ENCODE assay signal across 8 mouse cellular contexts in the genomic region with DNA sequence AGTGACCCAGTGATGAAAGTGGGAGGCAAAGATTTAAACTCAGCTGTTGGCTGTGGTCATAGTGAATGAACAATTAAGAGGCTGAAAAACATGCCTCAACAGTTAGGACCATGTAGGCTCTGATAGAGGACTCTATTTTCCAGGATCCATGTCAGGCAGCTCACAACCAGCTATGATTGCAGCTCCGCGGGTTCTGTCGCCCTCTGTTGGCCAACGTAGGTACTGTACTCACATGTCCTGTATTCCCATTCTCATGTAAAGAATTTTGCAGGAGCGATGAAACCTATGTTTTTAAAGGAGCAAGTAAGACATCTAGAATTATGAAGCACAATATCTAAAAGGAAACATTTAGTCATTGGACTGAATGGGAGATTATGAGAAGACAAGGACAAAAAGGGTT.
A peak's percentile ranks its signal among the peaks of the same experiment; 100 is the strongest.
DNase-seq lines count a peak whose midpoint lies in the region; ATAC-seq and TF ChIP-seq lines count a peak whose summit lies in the region.

No protein-coding gene starts in this region.

- ATAC-seq in midbrain, postnatal 0 days (ENCODE audit: low FRiP score), result no peak
- no peak for ATAC-seq in erythroblast, adult 5-6 weeks (replicated peaks; ENCODE audit: low FRiP score, poor library complexity, severe bottlenecking)

- no peaks in the 10 kb centered on the region for H3K9me3 ChIP-seq in midbrain, postnatal 0 days (ENCODE audit: low read length)

- no peak for TF ChIP-seq CTCF in thymus, adult 2 months (IDR thresholded peaks at IDR 0.05; ENCODE audit: borderline replicate concordance, control insufficient read depth, extremely low read depth, insufficient read depth, low read length, poor library complexity)
- peak; percentile 57 for TF ChIP-seq CTCF in midbrain, postnatal 0 days (IDR thresholded peaks at IDR 0.05)

- peak; percentile 18 to 26 for DNase-seq in heart, postnatal 10 days
- no peak for DNase-seq in heart, postnatal 25 days (ENCODE audit: low spot score)
- peak; percentile 2 for DNase-seq in thymus, postnatal 14 days
- DNase-seq in thymus, adult 2 months, result no peak
- peak; percentile 25 for DNase-seq in cerebellum, adult 8-10 months
- DNase-seq in kidney, adult 9 months, result peak; percentile 26
- peak; percentile 5 for DNase-seq in midbrain, postnatal 0 days (ENCODE audit: low spot score)

- H3K4me1 ChIP-seq in thymus, adult 2 months (replicated peaks; ENCODE audit: control insufficient read depth, insufficient read depth, low read length), result no peaks in the 10 kb centered on the region
- no peaks in the 10 kb centered on the region for H3K4me1 ChIP-seq in midbrain, postnatal 0 days (ENCODE audit: insufficient read depth, low read length)

- H3K4me2 ChIP-seq in midbrain, postnatal 0 days (ENCODE audit: low read depth, low read length, poor library complexity, severe bottlenecking), result no peak overlapping the region

- WGBS in thymus, adult 2 months, result 13% methylated on average over 5 of the region's 5 CpGs
- WGBS in midbrain, postnatal 0 days, result 17% methylated on average over 5 of the region's 5 CpGs

- H3K27me3 ChIP-seq in thymus, adult 2 months (ENCODE audit: control insufficient read depth, insufficient read depth, low read length), result no peaks in the 10 kb centered on the region
- H3K27me3 ChIP-seq in midbrain, postnatal 0 days (ENCODE audit: insufficient read depth, low read length), result no peaks in the 10 kb centered on the region

- no peak overlapping the region for H3K4me3 ChIP-seq in thymus, adult 2 months (ENCODE audit: control insufficient read depth, insufficient read depth, low read length)
- no peak overlapping the region for H3K4me3 ChIP-seq in midbrain, postnatal 0 days (ENCODE audit: low read depth, low read length)

- H3K36me3 ChIP-seq in thymus, adult 2 months (ENCODE audit: control insufficient read depth, insufficient read depth, low read length), result no peaks in the 10 kb centered on the region
- no peaks in the 10 kb centered on the region for H3K36me3 ChIP-seq in midbrain, postnatal 0 days (ENCODE audit: insufficient read depth, low read length)

- intact Hi-C loops in heart, postnatal 10 days (cut with DNase I), result no loop called here
- intact Hi-C loops in heart, postnatal 25 days (cut with DNase I), result no loop called here

- TF ChIP-seq POLR2A in thymus, adult 2 months (IDR thresholded peaks at IDR 0.05; ENCODE audit: control insufficient read depth, extremely low read depth, insufficient read depth, low read length, poor library complexity), result no peak

- no peak overlapping the region for H3K27ac ChIP-seq in thymus, adult 2 months (ENCODE audit: control insufficient read depth, insufficient read depth, low read length)
- H3K27ac ChIP-seq in midbrain, postnatal 0 days (ENCODE audit: low read depth, low read length), result no peak overlapping the region

- H3K9ac ChIP-seq in midbrain, postnatal 0 days (replicated peaks; ENCODE audit: low read length, poor library complexity, severe bottlenecking), result no peak overlapping the region

Comparison
In these comparisons a context has a peak if more than half of its experiments do, and no peak if none do; other contexts are left out.
1. DNase-seq: peak in heart, postnatal 10 days (2 of 2), thymus, postnatal 14 days (single experiment), cerebellum, adult 8-10 months (single experiment), kidney, adult 9 months (single experiment) and midbrain, postnatal 0 days (single experiment); none in heart, postnatal 25 days (single experiment) and thymus, adult 2 months (single experiment).